Mouse (Mus musculus) embryonic stem cell, embryonic (primary cell): ENCODE data around the gene Riox1.
"Not testable (repeated sequence)": the region's sequence is repeated elsewhere in the genome, so short reads cannot be mapped to it uniquely, and the experiment has no call there.

Source experiments
- CTCF ChIA-PET, 4 experiments: fragments of 300-600 bp in 2 of 4; fragments of 350-600 bp in 2 of 4; sonication (Branson Sonifier 250); formaldehyde crosslinking; loops; one replicate each; lab custom pipeline; 2022; ENCODE audit warnings: inconsistent platforms in 2 of 4; lab: Charles Lee
- POLR2A ChIA-PET, 4 experiments: fragments of 300-600 bp in 2 of 4; fragments of 350-600 bp in 2 of 4; sonication (Branson Sonifier 250); formaldehyde crosslinking; loops; one replicate each; lab custom pipeline; 2022; ENCODE audit warnings: antibody characterized with exemption in 4 of 4, inconsistent platforms in 1 of 4; lab: Charles Lee

Riox1 gene

DNA sequence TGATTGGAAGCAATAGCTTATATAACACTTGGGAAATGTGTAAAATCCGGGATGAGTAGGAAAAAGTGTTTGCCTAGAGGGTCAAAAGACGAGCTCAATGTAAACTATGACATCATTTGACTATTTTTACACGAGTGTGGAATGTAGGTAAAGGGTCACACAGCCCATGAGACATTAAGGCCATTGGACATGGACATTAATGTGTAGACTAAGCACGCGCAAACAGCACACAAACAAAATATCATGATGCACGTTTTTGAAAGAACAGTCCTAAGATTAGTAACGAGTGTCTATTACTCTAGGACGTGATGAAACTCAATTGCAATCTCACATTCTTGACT lies 36.8 kb downstream of the Riox1 start:
- ChIA-PET CTCF (interaction anchor here in 3 of 4 experiments (0.6 to 1.6 kb wide), 10 partner anchors 15 to 291 kb away, joined by 3 to 5 read pairs (median 4); no protein-coding TSS in a partner anchor), POLR2A (interaction anchor here (0.6 to 2.0 kb wide), 15 partner anchors 8 to 464 kb away, joined by 3 to 12 read pairs (median 4); partner anchors contain the start of genes Acot1 (in 2 of the 4), Riox1 (in 2 of the 4), Aldh6a1 (in 1 of the 4) and Lin52 (in 1 of the 4))

DNA sequence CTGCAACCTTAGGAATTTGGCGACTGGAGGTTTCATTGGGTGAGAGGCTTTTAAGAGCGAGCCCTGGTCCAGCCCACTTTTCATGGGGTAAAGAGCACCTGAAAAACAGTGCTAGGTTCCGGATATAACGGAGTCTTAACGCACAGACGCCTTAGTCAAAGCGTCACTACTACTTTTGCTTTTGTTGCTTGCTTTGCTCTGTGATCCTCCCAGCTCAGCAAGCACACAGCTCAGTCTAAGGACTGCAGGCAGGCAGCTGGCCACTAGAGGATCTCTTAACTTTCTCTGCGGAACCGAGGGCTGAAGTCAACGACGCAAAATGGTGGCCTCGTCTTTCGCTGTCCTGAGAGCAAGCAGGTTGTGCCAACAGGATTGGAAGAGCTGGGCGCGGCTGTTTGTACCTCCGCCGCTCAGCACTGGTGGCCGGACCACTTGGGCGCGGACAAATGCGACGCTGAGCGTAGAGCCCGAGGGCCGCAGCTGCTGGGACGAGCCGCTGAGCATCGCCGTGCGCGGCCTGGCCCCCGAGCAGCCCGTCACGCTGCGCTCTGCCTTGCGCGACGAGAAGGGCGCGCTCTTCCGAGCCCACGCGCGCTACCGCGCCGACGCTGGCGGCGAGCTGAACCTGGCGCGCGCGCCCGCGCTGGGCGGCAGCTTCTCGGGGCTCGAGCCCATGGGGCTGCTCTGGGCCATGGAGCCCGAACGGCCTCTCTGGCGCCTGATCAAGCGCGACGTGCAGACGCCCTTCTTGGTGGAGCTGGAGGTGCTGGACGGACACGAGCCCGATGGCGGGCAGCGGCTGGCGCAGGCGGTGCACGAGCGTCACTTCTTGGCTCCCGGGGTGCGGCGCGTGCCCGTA lies 37.4 kb downstream of the Riox1 start, which contains the start of gene Acot2:
Gene Acot2 (plus strand): TSS at position 279 of the 859 bp plus-strand sequence.
- POLR2A ChIA-PET, result interaction anchor here in 3 of 4 experiments (0.7 to 2.0 kb wide), 21 partner anchors 8 to 463 kb away, joined by 3 to 12 read pairs (median 3); partner anchors contain the start of genes Acot1 (in 3 of the 3), Aldh6a1 (in 1 of the 3), Gm49366 (in 1 of the 3) and Lin52 (in 1 of the 3)
- CTCF ChIA-PET, result interaction anchor here in 3 of 4 experiments (0.6 to 1.6 kb wide), 12 partner anchors 16 to 602 kb away, joined by 3 to 5 read pairs (median 4); no protein-coding TSS in a partner anchor

DNA sequence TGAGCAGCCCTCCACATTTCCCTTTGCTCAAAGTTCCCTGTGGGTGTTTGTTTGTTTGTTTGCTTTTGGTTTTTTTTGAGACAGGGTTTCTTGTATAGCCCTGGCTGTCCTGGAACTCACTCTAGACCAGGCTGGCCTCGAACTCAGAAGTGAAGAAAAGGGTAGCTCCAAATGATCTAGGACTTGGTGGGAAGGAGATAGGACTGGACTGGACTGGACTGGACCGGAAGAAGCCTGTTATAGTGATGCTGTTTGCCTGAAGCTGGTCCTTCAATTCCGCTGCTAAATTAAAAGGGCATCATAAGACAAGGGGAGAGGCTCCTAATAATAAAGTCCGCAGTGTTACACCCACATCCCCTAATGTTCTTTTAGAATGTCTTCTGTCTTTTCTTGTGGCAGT lies 38.1 kb downstream of the Riox1 start:
- ChIA-PET POLR2A (interaction anchor here (0.7 to 2.0 kb wide), 17 partner anchors 9 to 463 kb away, joined by 3 to 5 read pairs (median 3); partner anchors contain the start of genes Acot1 (in 2 of the 4), Aldh6a1 (in 1 of the 4), Gm49366 (in 1 of the 4) and Lin52 (in 1 of the 4)), CTCF (interaction anchor here in 3 of 4 experiments (0.5 to 1.0 kb wide), 5 partner anchors 35 to 601 kb away, joined by 3 read pairs; no protein-coding TSS in a partner anchor)

DNA sequence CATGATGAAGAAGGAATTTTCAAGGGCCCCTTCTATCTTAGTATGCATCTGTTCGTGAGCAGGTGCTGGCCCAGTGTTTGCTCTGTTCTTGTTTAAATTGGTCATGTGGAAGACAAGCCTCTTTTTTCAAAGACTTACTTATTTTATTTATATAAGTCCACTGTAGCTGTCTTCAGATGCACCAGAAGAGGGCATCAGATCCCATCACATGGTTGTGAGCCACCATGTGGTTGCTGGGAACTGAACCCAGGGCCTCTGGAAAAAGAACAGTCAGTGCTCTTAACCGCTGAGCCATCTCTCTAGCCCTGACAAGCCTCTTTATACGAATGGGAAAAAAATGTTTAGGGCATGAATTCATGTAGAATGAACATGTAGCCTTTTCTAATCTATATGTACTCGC lies 39.0 kb downstream of the Riox1 start:
- CTCF ChIA-PET, result interaction anchor here in 1 of 4 experiments (0.9 kb wide), 1 partner anchor 71 kb away, joined by 3 read pairs; no protein-coding TSS in a partner anchor
- POLR2A ChIA-PET, result interaction anchor here (0.5 to 1.8 kb wide), 6 partner anchors 10 to 321 kb away, joined by 3 to 5 read pairs (median 4); partner anchors contain the start of gene Acot1 (in 1 of the 4)

DNA sequence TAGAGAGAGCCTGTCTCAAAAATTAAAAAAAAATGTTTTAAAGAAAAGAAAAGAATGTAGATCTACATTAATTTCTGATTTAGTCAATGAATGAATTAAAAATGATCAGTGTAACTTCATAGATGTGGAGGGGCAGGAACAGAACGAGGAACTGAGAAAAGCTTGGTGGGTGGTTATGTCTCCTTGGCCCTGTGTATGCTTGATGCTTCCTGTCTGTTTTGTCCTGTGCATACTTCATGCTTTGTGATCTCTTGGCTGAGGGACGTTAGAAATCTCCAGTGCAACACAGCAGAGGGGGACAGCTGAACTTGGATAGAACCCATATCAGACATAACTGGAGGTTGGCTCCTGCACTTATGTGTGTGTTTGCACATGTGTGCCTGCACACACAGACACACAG lies 46.8 kb downstream of the Riox1 start:
- ChIA-PET CTCF (interaction anchor here in 1 of 4 experiments (0.6 kb wide), 1 partner anchor 41 kb away, joined by 3 read pairs; the partner anchor contains the start of gene Acot4), POLR2A (interaction anchor here in 2 of 4 experiments (1.3 to 1.8 kb wide), 2 partner anchors 9 to 29 kb away, joined by 3 to 4 read pairs; partner anchors contain the start of gene Acot2 (in 1 of the 2))

DNA sequence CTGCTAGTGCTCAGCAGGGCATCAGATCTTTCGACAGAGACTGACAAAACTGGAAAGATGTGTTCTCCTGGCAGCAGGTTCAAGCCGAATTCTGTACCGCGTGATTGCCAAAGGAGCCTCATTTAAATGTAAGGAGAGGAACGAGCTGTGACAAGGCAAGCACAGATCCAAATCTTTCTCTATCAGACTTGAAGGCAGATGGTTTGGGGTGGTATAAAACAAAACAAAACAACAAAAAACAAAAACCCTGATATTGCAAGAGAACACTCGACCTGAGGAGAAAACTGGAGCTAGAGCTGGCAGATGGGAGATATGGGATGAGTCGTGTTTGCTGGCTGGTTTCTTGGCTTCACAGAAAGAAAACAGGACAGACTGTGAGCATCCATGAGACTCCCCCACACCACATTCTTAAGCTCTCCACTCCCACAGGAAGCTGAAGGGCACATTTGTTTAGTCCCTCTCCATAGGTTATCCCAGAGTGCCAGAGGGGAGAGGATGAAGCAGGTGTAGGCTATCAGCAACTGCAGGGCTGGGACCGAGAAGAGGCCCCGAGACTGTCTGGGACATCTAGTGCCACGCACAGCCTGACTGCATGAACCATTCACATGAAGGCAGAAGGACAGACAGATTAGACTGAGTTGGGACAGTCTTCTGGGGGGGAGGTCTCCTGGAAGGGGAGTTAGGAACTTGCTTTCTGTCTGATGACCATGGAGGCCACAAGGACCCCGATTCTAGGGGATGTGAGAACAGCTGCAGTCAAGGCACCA lies 48.1 kb downstream of the Riox1 start:
- ChIA-PET CTCF (no interaction called here), POLR2A (interaction anchor here in 3 of 4 experiments (1.0 to 1.8 kb wide), 4 partner anchors 10 to 48 kb away, joined by 3 to 4 read pairs (median 4); partner anchors contain the start of genes Acot1 (in 1 of the 3), Acot2 (in 1 of the 3) and Riox1 (in 1 of the 3))

DNA sequence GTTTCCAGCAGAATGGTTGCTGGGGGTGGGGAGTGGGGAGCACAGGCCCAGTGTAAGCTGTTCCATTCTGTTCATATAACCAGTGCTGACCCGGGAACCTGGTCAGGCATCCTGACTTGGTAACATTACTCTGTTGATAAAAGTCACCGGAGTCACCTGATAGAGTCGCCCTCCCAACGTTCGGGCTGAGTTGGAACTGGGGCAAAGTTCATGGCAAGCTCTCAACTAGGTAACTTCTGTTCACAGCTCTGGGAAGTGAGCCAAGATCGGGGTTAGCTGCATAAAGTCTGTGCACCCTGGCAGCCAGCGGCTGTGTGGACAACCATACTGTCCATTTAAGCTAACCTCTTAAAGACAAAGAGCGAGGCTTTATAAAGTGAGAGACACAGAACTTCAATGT lies 48.8 kb downstream of the Riox1 start:
- POLR2A ChIA-PET, result interaction anchor here in 3 of 4 experiments (0.7 to 1.2 kb wide), 3 partner anchors 10 to 48 kb away, joined by 3 to 4 read pairs (median 3); partner anchors contain the start of genes Acot2 (in 1 of the 3) and Riox1 (in 1 of the 3)
- CTCF ChIA-PET, result not testable (repeated sequence)

DNA sequence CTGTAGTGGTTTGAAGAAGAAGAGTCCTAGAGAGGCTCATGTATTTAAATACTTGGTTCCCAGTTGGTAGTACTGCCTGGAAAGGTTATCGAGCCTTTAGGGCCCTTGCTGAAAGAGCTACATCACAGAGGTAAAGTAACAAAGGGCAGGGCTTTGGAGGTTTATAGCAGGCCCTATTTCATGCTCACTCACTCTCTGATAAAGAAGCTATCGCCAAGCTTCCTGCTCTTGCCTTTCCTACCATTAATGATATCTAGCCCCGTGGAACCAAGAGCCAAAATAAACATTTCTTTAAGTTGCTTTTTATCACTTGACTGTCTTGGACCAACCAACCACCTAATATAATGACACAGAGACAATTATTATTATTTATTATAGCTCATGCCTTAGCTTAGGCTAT lies 50.0 kb downstream of the Riox1 start:
- ChIA-PET CTCF (interaction anchor here in 1 of 4 experiments (0.5 kb wide), 1 partner anchor 203 kb away, joined by 3 read pairs; no protein-coding TSS in a partner anchor), POLR2A (interaction anchor here in 1 of 4 experiments (1.1 kb wide), 1 partner anchor 9 kb away, joined by 4 read pairs; the partner anchor contains the start of gene Acot1)
